Mouse (Mus musculus): ENCODE results near the gene Pxt1. TPM values are rescaled to one million over a fixed set of nuclear protein-coding genes. Genes with fewer than 3 reads are reported as not detected.

The Pxt1 gene
- polyA plus RNA-seq, 1 experiment from 2014 or later = not detected

DNA sequence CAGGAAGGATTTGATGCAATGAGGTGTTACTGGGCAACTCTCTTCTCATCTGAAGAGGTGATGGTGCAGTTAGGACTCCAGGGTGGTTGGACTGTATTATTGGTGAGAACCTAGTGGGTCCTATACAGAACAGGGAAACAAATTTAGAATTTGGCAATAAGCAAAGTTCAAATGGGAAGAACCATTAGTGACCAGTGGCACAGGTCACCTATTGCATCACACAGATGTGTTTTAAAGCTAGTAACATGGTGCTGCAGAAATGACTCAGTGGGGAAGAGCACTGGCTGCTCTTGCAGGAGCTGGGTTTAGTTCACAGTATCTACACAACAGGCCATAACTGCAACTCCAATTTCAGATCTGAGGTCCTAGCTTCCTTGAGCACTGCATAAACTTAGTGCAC lies 26.5 kb upstream of the Pxt1 start:
- Histone ChIP-seq H3K4me3 (no peak overlapping the region), H3K36me3 (ENCODE audit: poor library complexity, severe bottlenecking) (peaks cover 100% of the 10 kb centered on the region), H3K27me3 (no peaks in the 10 kb centered on the region), H3K27ac (no peak overlapping the region), H3K4me2 (no peak overlapping the region), H3K4me1 (no peaks in the 10 kb centered on the region), H3K9ac (no peak overlapping the region), H3K9me3 (replicated peaks) (no peaks in the 10 kb centered on the region)
- ATAC-seq = no peak

DNA sequence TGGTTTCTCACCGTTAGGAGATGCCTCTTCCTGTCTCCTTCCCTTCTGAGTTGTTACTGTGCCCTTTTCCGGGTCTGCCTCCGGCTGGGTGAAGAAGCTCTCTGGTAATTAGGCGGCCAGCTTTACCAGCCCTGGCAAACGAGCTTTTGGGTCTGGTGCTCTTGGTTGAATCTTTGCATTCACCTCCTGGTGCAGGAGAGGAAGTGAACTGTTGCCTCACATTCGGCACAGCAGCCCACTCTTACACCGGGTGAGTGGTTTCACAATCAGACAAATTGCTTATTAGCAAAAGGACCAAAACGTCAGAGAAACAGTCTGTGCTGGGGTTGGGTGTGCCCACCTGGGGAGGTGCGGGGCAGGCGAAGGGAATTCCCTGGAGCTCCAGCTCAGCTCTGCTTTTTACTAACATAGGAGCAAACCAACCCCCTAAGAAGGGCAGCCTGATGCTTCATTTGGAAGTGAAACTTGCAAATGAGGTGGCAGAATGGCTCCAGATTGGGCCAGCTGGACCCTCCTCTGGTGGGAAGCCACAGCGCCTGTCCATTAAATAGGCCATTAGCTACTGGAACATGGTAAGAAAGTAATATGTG lies 23.5 kb upstream of the Pxt1 start:
- Histone ChIP-seq H3K4me2 (no peak overlapping the region), H3K27ac (no peak overlapping the region), H3K9ac (no peak overlapping the region), H3K4me1 (no peaks in the 10 kb centered on the region), H3K36me3 (ENCODE audit: poor library complexity, severe bottlenecking) (peaks cover 100% of the 10 kb centered on the region), H3K4me3 (no peak overlapping the region), H3K9me3 (replicated peaks) (no peaks in the 10 kb centered on the region), H3K27me3 (no peaks in the 10 kb centered on the region)
- WGBS = 81% methylated on average over 11 of the region's 11 CpGs
- no peak for ATAC-seq

DNA sequence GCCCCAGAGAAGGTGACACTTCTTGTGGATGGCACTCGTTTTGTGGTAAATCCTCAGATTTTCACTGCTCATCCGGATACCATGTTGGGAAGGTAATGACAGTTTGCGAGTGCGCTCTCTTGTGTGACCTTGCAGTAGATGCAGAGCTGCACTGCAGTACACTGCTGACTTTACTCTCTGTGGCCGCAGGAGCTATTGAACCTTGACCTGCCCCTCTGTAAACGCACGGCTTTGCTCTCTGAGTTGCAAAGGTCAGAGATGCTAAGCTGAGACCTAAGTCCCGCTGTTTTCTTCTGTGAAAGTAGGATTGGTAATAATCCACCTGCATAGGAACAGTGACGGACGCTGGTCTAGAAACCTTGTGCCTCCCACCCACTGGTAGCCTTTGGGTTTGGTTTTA lies 18.0 kb upstream of the Pxt1 start:
- ATAC-seq = no peak
- H3K4me2 ChIP-seq = no peak overlapping the region
- H3K36me3 ChIP-seq (ENCODE audit: poor library complexity, severe bottlenecking) = peaks cover 63% of the 10 kb centered on the region
- no peaks in the 10 kb centered on the region for H3K27me3 ChIP-seq
- H3K27ac ChIP-seq = no peak overlapping the region
- 92% methylated on average over 10 of the region's 10 CpGs for WGBS
- H3K9ac ChIP-seq = no peak overlapping the region
- H3K4me3 ChIP-seq = no peak overlapping the region
- no peaks in the 10 kb centered on the region for H3K4me1 ChIP-seq
- no peaks in the 10 kb centered on the region; the same call in 1 of the 2 replicates for H3K9me3 ChIP-seq (replicated peaks)

DNA sequence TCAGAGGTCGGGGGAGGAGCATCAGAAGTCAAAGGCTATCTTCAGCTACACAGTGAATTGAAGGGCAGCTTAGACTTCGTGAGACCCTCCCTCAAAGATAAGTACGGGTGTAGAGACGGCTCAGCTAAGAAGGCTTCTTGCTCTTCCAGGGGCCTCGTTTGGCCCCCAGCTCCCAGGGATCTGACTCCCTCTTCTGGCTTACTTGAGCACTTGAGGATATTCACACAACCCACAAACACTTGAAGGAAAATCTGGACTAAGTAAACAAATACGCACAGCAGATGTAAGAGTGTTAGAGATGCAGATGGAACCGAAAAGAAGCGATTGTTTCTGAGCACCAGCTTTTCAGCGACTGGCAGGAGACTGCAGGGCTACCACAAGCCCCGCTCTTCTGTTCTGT lies 17.0 kb upstream of the Pxt1 start:
- H3K27me3 ChIP-seq = no peaks in the 10 kb centered on the region
- H3K36me3 ChIP-seq (ENCODE audit: poor library complexity, severe bottlenecking) = peaks cover 53% of the 10 kb centered on the region
- no peaks in the 10 kb centered on the region; the same call in 1 of the 2 replicates for H3K9me3 ChIP-seq (replicated peaks)
- no peak for ATAC-seq
- H3K9ac ChIP-seq = no peak overlapping the region
- no peak overlapping the region for H3K4me3 ChIP-seq
- H3K4me2 ChIP-seq = no peak overlapping the region
- WGBS = 71% methylated on average over 10 of the region's 10 CpGs
- H3K4me1 ChIP-seq = no peaks in the 10 kb centered on the region
- H3K27ac ChIP-seq = no peak overlapping the region

DNA sequence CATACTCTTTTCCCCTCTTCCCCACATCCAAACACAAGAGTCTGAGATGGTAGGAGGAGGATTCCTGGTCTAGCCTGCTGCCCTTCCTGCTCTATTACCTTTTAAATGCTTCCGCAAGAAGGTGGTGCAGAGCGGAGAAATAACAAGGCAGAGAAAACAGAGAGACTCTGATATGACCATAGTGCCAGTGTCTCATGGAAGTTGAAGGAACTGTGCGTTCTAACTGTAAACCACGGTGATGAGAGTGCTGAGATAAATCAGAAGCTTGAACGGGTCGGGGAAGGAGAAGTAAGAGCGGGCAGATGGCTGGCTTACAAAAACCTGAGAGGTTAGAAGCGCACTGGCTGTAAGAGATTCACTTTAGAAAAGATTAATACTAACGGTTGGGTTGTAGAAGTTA lies 10.8 kb upstream of the Pxt1 start:
- Histone ChIP-seq H3K4me1 (peaks cover 21% of the 10 kb centered on the region), H3K27ac (no peak overlapping the region), H3K4me3 (peak overlapping the region; percentile 1; the same call in 1 of the 2 replicates), H3K9me3 (replicated peaks) (no peaks in the 10 kb centered on the region; the same call in 1 of the 2 replicates), H3K27me3 (no peaks in the 10 kb centered on the region), H3K4me2 (peak overlapping the region; percentile 91), H3K9ac (no peak overlapping the region), H3K36me3 (ENCODE audit: poor library complexity, severe bottlenecking) (peaks cover 11% of the 10 kb centered on the region)
- no peak for ATAC-seq
- WGBS = 97% methylated on average over 9 of the region's 9 CpGs

DNA sequence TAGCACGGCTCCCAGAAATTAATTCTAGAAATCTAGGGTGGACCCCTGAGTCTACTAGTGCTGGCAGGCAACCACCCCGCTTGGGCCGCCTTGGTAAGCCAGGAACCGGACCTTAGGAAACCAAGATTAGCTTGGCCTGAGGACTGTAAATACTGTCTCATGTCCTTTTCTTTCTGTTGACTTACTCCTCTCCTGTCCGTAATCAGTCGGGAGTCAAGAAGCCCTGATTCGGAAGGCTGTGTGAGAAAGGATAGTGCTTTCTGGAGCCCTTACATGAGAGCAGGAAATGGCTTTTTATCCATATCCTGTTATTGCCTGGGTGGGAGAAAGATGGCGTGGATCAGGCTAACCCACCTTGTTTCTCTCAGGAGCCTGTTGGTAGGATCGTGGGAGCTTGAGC lies 9.6 kb upstream of the Pxt1 start:
- no peak for ATAC-seq
- H3K9me3 ChIP-seq (replicated peaks) = no peaks in the 10 kb centered on the region; the same call in 1 of the 2 replicates
- peak overlapping the region; percentile 91 for H3K4me2 ChIP-seq
- H3K4me3 ChIP-seq = peak overlapping the region; percentile 76
- WGBS = 26% methylated on average over 9 of the region's 9 CpGs
- H3K36me3 ChIP-seq (ENCODE audit: poor library complexity, severe bottlenecking) = peaks cover 10% of the 10 kb centered on the region
- 0 out of 2 replicates have a peak, but pooled peaks cover 2% of the 10 kb centered on the region for H3K27me3 ChIP-seq
- peaks cover 21% of the 10 kb centered on the region for H3K4me1 ChIP-seq
- peak overlapping the region; percentile 91 for H3K9ac ChIP-seq
- H3K27ac ChIP-seq = peak overlapping the region; percentile 97

DNA sequence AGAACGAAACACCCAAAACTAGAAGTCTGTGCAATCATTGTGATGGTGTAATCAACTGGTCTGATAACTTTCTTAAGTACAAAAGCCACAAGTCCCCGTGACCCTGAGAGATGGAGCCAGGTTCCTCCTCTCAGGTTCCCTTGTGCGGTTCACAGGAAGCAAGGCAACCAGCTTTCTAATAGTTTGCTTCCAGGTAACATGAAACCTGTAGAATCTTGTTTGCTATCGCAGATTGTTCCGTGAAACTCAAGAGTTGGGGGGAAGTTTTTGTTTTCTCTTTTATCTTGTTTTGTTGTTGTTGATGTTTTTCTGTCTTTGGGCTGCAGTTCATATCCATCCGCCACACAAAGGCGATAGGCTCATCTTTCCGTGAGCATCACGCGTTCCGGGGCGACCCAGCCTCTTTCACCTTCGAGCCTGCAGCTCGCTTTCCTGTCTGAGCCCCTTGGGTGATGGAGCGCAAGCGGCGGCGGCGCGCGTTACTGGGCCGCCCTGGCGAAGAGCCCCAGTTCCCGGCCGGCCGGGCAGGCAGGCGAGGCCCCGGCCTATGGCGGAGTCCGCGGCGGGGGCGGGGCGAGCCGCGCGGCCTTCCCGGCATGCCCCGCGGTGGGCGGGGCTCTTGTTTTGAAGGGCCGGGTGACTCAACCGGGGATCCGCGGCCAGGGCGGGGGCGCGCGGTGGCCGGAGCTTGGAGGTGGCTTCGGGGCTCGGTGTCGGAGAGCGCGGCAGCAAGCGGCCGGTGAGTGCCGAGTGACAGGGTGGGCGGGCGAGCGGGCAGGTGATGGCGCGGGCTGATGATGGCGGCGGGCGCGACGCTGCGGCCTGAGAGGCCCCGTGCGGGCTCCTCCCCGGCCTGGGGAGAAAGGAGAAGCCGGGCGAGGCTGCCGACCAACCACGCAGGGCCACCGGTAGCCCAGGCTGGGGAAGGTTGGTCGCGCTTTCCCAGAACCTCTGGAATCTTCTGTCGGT lies 8.5 kb upstream of the Pxt1 start, which contains the start of gene Kctd20:
TSS of gene Kctd20 (plus strand) at position 120 of the 969 bp plus-strand sequence.
- peak within 1 kb of the TSS; percentile 91 for H3K9ac ChIP-seq
- 0 out of 2 replicates have a peak, but pooled peaks cover 3% of the 10 kb centered on the region for H3K27me3 ChIP-seq
- H3K9me3 ChIP-seq (replicated peaks) = peaks cover 5% of the 10 kb centered on the region; the same call in 1 of the 2 replicates
- H3K4me2 ChIP-seq = peak within 1 kb of the TSS; percentile 91
- H3K27ac ChIP-seq = peak within 1 kb of the TSS; percentile 97
- H3K4me3 ChIP-seq = peak within 1 kb of the TSS; percentile 76
- ATAC-seq = peak; percentile 95
- H3K36me3 ChIP-seq (ENCODE audit: poor library complexity, severe bottlenecking) = peaks cover 3% of the 10 kb centered on the region; the same call in 1 of the 2 replicates
- 2% methylated on average over 58 of the region's 80 CpGs for WGBS
- peaks cover 21% of the 10 kb centered on the region for H3K4me1 ChIP-seq

DNA sequence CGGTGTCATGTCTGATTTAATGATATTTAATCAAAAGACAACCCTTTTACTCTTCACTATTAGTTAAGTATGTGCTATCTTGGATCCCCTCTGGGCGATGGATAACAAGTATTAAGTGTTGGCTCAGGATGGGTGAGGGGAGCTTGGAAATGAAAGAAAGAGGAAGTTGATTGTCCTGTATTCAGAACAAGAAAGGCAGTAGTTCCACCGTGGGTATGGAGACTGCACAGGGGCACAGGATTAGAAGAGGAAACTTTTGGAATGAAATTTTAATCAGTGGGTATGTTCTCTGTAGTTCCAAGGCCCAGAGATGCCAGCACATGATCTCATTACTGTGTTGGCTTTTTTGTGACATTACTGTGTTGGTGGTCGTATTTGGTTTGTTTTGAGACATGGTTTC lies 7.1 kb upstream of the Pxt1 start:
- H3K27ac ChIP-seq = no peak overlapping the region
- H3K36me3 ChIP-seq (ENCODE audit: poor library complexity, severe bottlenecking) = peaks cover 3% of the 10 kb centered on the region; the same call in 1 of the 2 replicates
- no peak overlapping the region for H3K9ac ChIP-seq
- H3K4me1 ChIP-seq = peaks cover 21% of the 10 kb centered on the region
- WGBS = 78% methylated on average over 4 of the region's 4 CpGs
- H3K9me3 ChIP-seq (replicated peaks) = peaks cover 5% of the 10 kb centered on the region; the same call in 1 of the 2 replicates
- ATAC-seq = no peak
- H3K4me3 ChIP-seq = no peak overlapping the region
- 0 out of 2 replicates have a peak, but pooled peaks cover 3% of the 10 kb centered on the region for H3K27me3 ChIP-seq
- H3K4me2 ChIP-seq = no peak overlapping the region

DNA sequence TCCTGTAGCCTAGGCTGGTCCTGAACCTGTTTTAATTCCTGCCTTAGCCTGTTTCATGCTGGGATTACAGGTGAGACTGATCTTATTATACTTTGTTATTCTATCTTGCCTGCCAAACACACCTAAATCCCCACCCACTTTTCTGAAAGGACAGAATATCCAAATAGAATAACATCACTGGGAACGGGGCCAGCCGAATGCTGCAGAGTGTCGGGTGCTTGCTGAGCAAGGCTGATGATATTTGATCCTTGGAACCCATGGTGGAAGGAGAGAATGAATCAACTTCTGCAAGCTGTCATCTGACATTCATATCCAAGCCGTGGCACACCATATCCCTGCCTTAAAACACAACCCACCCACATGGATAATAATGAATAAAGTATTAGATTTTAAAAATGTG lies 5.0 kb upstream of the Pxt1 start:
- Histone ChIP-seq H3K27ac (no peak overlapping the region), H3K9me3 (replicated peaks) (peaks cover 5% of the 10 kb centered on the region; the same call in 1 of the 2 replicates), H3K9ac (no peak overlapping the region), H3K4me3 (no peak overlapping the region), H3K36me3 (ENCODE audit: poor library complexity, severe bottlenecking) (no peaks in the 10 kb centered on the region), H3K4me1 (peaks cover 13% of the 10 kb centered on the region), H3K4me2 (no peak overlapping the region), H3K27me3 (0 out of 2 replicates have a peak, but pooled peaks cover 3% of the 10 kb centered on the region)
- 81% methylated on average over 4 of the region's 4 CpGs for WGBS
- ATAC-seq = no peak

DNA sequence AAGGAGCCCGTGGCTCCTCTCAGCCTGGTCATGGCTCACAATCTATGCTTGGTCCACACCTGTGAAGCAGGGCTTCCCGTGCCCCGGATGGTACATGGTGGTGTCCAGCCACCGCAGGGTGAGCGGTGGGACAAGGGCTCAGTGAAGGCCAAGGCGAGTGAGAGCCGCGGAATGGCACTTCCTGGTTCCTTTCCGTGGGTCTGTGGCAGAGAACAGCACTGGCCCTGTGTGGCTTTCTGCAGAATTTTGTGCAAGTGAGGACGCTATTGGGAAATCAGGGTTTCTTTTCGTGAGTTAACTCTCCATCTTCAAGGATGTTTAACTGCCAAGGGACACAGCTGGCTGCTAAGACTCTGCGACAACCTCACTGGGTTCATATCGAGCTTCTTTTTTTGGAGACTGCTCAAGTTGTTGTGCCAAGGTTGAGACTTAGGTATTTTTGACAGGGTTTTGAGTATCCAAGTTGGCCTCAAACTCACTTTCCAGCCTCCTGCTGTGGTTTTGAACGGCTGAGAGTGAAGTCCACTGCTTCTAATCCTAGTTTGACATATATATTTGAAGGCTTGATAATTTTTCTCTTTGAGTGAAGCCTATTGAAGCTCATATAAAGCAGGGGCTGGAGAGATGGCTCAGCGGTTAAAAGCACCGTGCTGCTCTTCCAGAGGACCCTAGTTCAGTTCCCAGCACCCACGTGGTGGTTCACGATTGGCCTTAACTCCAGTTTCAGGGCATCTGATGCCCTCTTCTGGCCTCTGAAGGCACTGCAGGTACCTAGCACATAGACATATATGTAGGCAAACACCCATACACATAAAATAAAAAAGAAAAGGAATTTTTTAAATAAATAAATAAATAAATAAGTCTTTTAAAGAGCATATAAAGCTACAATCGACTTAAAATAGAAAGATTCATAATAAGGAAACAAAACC lies 3.6 kb upstream of the Pxt1 start:
- no peaks in the 10 kb centered on the region for H3K36me3 ChIP-seq (ENCODE audit: poor library complexity, severe bottlenecking)
- no peak overlapping the region for H3K4me2 ChIP-seq
- 94% methylated on average over 19 of the region's 19 CpGs for WGBS

DNA sequence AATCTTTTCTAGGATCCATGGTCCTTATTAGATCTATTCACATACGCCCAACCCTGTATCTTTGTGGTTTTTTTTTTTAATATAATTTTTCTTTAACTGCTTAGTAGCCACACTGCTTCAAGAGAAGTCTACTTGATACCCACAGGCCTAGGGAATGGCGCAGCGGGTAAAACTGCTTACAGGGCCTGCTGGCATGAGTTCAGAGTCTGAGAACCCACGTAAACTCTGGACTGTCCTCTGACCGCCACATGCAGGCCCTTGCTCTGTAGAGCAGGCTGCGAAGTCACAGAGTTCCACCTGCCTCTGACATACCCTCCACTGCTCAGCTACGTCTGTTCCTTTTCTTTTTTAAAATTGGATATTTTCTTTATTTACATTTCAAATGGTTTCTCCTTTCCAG lies 841 bp upstream of the Pxt1 start:
- no peak overlapping the region for H3K4me3 ChIP-seq
- 0 out of 2 replicates have a peak, but pooled peaks cover 3% of the 10 kb centered on the region for H3K27me3 ChIP-seq
- H3K4me2 ChIP-seq = no peak overlapping the region
- no peak overlapping the region for H3K27ac ChIP-seq
- no peaks in the 10 kb centered on the region for H3K36me3 ChIP-seq (ENCODE audit: poor library complexity, severe bottlenecking)
- H3K9me3 ChIP-seq (replicated peaks) = peaks cover 5% of the 10 kb centered on the region; the same call in 1 of the 2 replicates
- WGBS = 93% methylated on average over 7 of the region's 7 CpGs
- no peak for ATAC-seq
- H3K4me1 ChIP-seq = no peaks in the 10 kb centered on the region
- H3K9ac ChIP-seq = no peak overlapping the region

More for the DNA sequence above, 3.6 kb upstream of the Pxt1 start:
- Histone ChIP-seq H3K27ac (no peak overlapping the region), H3K9ac (no peak overlapping the region), H3K9me3 (replicated peaks) (peaks cover 5% of the 10 kb centered on the region; the same call in 1 of the 2 replicates), H3K4me3 (no peak overlapping the region), H3K4me1 (peaks cover 6% of the 10 kb centered on the region), H3K27me3 (0 out of 2 replicates have a peak, but pooled peaks cover 3% of the 10 kb centered on the region)
- no peak for ATAC-seq

Measured in forebrain, embryonic 13.5 days (tissue).